Mouse (Mus musculus) kidney, adult 18-20 months (tissue): ENCODE results near the gene Dok3.

Experiments
- DNase-seq: peaks from one replicate; pipeline ENCODE4 v3.0.0; 2021

The Dok3 gene

DNA sequence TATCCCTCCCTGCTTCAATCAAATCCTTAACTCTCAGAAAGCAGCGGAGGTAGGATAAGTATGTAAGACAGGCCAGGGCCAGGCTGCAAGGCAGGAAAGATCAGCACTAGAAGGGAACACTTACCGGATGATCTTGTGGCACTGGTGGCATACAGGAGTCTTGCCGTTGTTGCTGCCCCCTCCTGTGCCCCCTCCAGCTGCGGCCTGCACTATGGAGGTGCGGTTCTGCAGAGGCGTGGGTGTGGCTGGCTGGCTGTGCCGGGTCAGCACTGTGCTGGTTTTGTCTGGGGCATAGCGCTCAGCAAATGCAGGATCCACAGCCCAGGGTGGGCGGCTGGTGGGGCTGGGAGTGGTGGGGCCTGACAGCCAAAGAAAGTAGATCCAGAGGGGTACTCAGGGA, 23.3 kb downstream of the Dok3 start:
- no peak for DNase-seq

DNA sequence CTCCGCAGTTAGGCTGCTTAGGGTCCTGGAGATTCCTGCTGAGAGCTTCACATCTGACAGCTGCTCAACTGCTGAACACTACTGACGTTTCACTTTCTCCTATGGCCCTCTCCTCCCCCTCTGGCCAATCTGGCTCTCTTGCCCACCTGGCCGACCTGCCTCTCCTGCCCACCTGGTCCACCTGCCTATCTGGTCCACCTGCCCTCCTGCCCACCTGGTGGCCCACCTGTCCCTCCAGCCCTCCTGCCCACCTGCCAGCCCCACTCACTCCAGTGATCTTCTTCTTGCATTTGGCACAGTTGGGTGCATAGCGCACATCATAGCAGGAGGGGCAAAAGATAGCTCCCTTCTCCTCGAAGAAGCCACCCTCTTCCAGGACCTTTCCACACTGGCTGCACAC, 24.7 kb downstream of the Dok3 start:
- DNase-seq = no peak

DNA sequence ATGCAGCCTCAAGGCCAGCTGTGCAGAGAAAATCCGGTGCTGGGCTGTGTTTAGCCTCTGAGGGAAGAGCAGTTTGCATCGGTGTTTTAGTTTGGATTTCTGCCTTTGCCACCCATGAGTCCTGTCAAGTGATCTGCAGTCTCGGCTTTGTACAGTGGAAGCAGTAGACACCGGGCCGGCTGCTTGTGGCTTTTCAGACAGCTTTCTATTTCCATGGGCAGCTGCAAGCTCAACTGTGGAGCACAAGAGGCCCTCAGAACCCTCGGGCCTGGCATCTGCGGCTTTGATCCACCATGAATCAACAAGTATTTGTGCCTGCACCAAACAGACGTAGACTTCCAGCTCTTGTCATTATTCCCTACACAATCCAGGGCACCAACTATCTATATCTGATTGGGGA, 26.7 kb downstream of the Dok3 start:
- no peak for DNase-seq

DNA sequence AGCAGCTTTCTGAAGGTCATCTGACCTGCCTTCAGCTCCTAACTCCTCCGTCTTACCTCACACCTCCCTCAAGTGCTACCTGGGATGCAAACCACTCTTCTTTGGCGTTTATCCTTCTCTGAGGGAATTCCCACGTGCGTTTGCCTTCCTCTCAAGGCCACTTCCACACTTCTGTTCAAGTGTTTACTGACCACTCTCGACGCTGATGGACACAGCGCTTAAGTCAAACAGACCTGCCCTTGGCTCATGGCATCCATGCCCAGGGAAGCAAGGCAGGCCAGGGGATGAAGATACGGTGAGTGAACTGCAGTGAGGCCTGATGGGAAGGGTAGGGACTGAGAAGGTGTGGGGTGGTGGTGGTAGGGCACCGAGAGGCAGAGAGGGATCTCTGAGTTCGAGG, 28.5 kb downstream of the Dok3 start:
- no peak for DNase-seq

DNA sequence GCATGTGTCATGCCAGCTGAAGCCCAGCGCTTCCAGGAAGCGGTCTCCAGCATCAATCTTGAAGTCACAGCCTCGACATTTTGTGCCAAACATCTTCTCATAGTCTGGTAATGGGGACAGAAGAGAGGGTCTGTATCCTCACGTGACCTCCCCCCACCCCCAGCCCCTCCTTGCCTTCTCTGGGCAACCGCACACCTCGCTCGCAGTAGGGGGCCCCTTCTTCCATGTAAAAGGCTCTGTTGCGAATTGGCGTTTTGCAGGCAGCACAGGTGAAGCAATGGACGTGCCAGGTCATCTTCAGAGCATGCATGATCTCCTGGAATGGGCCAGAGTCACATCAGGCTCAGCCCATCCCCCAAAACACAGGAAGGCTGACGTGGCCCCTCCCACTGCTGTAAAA, 30.2 kb downstream of the Dok3 start:
- no peak for DNase-seq

DNA sequence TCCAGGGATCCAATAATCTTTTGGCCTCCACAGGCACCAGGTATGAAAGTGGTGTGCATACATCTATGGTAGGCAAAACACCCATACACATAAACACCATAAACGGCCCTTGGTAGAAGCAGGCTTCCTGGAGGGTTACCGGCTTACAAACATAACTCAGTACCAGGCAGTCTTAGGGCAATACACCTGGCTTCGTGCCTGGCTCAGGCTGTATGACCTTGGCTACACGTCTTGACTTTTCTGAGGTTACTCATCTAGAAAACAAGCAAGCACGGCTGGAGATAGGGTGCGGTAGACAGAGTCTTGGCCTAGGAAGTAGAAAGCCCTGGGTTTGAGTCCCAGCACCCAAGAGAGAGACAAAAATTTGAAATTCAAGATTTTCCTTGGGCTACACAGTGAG, 32.4 kb downstream of the Dok3 start:
- DNase-seq = peak; percentile 49

DNA sequence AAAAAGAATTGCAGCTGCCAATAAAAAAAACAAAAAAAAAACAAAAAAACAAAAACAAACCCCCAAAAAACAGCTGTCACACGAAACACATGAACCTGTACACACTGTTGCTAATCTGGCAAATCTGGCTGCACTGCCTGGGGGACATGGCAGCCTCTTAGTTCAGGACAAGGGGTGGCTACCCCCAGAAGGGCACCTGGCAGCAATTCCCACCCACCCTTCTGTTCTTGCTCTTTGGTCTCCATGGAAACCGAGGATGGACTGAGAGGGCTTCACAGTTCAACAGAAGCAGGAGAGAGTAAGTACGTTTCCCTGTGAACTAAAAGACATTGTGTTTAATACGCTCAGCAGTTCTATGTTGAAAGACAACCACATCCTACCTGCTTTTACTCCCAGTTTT, 33.4 kb downstream of the Dok3 start:
- DNase-seq = no peak

DNA sequence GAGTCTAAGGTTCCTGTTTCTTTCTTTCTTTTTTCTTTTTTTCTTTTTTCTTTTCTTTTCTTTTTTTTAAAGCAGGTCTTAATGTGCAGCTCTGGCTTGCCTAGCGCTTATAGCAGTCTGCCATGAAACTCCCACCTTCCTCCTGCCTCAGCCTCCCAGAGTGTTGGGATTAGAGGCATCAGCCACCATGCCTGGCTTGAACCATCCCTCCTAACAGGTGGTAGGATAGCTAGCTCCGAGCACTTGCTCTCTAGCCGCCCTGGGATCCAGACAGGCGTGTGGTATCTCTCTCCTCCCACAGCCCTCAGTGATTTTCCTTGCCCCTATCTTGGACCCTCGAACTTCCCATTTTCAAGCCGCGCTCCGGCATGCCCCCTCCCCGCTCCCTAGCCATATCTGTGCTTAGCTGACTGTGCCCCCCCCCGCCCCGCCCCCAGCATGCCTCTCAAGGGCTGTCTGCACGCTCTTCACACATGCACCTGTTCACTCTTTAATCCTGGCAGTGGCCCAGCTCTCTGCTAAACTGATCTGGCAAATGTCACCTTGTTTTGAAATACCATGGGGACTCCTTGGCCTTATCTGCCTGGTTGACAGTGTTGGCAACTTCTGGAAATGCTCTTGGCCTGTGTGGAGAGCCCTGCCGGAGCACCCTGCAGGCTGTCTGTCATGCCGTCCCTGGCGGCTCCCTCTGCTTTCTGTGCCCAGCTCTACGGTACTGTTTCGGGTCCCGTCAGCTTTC, 34.0 kb downstream of the Dok3 start:
- DNase-seq = peak; percentile 31

DNA sequence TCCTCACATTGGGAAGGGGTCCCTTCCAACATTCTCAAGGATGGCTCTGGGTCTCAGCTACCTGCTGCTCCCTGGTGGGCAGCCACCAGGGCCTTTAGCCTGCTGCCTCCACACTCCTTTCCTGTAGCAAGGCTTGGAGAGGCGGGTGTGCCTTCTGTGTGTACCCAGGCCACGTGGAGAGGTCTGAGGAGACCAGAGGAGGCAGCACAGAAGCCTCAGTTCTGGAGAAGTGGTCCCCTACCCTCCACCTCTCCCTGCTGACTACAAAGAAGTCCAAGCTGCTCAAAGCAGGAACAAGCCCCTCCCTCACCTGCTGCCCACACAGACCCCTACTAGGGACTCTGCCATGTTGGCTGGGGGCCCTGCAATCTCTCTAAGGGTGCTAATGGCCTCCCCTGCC, 34.8 kb downstream of the Dok3 start:
- DNase-seq = no peak

DNA sequence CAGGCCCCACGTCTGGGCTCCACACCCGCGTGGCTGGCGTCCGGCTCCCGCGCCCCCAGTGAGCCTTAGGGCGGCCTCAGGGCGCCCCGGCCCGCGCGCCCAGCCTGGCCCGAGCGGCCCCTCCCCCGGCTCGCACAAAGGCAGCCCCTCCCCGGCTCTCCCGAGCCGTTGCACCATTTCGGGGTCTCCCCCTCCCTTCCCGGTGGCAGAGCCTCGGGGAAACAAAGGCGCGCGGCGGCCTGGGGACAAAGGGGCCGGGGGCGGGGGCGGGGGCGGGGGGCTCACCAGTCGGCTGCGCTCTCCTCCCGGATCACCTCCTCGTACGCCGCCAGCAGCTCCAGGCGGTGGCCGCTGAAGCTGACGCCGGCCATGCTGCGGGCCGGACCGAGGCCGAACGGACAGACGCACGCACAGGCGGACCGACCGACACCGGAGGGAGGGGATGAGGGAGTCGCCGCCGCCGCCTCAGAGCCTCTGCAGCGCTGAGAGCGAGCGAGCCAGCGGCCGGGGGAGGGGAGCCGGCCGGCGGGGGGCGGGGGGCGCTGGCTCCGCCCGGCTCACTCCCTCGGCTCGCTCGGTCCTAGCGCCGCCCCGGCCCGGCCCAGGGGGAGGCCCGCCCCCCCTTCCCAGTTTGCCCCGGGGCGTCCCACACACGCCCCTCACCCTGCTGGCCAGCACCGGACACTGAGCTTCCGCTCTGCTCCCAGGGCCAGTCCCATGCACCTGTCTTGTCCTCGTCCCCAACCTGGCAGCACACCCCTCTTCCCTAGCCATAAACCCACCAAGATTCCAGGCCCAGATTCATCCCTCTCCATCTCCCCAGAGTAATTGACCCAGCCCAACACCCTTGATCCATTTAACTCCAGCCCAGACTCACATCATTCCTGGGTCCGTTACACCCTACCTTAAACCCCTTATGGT, 41.3 kb downstream of the Dok3 start, which contains the start of gene Dbn1:
Dbn1 (minus strand) TSS at position 534 of the 921 bp plus-strand sequence.
- DNase-seq = peak; percentile 33

DNA sequence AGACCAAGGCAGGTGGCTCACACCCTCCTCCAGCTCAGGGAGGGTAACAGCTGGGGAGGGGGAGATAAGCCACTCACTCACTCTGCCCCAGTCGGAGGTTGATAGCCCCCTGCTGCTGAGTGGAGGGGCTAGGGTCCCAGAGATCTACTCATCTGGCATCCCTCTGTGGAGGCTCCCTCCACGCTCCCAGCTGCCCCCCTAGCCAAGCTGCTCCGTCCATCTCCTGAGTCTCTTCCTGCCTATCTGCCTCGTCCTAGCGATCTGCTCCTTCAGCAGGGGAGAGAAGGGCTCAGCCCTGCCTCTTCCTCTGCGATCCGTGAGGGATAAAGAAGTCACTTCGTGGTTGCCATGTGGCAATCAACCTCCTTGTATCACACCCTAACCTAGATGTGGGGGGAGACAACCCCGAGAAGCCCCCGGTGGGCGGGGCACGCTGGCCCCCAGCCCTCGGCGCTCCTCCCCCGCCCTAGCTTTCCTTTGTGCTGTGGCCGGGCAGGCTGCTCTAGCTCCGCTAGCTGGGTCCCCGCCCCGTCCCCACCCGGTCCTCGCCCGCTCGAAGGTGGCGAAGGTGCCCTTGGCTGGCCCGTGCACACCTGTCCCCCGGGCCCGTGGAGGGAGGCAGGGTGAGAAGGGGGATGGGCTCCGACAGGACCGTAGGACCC, 42.0 kb downstream of the Dok3 start:
- peak; percentile 43 for DNase-seq

DNA sequence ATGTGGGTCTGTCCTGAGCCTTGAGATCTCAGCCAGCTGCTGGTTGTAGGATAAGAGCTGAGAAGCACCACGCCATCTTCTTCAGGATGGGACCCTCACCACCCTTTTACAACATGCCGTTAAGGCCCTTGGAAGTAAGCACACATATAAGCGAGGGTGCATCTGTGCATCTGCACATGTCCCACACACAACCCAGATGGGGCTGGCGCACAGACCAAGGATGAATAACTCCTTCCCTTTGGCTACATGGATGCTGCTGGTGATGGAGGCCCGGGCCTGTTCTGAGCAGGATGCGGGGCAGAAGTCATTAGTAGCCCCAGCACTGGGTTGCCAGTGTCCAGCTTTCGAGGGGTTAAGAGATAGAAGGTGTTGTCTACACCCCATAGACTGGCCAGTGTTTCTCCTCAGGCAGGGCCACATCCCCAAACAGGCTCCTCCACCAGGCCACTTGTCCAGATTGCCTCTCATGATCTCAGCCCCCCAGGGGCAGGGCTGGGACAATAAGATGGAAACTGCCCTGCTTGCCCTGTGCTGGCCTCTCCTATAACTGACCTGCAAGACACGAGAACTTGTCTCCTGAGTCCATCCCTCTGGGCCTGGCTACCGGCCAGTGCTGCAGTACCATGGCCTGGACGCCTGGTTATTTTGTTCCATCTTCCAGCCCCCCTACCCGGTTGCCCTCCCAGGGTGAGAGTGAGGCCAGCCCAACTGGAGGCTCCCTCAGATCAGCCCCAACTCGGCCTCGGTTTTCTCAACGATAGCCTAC, 42.9 kb downstream of the Dok3 start:
- DNase-seq = no peak

DNA sequence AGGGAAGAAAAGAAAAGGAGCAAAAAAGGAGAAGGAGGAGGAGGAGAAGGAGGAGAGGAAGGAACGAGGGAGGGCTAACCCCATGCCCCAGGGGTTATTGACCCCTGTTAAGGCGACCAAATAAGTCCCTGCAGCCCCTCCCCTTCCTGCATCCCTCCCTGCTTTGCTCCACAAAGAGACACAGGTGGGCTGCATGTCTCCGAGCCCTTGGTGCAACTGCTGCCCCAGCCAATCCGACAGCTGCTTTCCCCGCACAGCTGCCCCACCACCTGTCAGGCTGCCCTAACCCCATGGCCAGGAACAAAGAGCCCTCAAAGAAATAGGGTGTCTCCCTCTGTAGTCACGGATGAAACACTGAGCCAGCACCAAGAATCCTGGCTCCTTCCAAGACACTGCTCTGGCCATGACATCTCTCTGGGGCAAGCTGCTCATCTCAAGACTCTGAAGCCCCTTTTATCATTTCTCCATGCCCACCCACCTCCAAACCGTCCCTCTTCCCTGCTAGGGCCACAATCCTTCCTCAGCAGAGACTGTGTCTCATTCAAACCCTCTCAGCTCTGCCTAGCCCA, 44.5 kb downstream of the Dok3 start:
- DNase-seq = no peak

DNA sequence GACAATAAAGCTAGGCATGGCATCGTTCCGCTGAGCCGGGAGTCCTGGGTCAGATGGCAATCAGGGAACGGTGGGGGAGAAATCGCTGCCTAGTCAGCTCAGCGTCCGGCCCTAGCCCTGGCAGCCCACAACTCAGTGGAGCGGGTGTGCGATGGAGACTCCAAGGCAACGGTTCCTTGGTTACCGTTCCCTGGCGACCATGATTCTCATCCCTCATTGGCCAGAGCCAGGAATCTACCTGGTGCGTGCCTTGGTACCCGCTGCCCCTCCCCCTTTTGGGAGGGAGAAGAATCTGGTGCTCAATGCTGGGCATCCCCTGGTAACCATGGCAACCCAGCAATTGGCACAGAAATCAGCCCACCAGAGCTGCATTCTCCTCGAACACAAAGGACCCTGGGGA, 45.5 kb downstream of the Dok3 start:
- DNase-seq = no peak

DNA sequence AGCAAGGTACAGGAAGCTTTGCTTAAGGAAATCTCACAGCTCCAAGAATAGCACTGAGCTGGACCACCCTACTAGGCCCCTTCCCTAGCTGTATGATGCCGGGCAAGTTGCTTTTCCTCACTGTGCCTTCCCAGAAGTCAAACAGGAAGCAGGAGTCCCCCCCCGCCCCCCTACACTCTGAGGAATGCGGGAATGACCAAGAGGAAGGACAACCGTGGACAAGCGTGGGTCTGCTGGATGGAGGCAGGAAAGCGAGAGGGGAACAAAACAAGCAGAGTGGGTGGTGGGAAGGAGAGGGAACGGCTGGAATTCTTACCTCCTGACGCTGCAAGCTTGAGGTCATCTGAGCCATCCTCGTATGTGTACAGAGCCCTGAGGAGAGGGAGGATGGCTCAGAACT, 46.0 kb downstream of the Dok3 start:
- DNase-seq = no peak

DNA sequence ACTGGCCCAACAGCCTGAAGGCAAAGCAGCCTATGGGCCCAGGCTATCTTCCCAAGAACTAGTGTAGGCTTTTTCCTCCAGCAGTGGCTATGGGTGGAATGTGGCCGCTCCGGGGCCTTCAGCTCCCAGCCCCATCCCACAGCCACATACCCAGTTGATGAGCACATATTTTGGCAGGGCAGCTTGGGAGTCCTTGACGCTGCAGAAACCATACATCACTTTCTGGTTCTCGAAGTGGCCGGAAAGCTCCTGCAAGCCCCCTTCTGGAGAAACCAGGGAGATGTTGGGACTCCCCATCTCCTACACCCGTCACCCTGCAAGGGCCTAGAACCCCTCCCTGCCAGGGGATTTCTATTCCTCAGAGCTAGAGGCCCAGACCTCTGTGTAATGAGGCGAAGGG, 46.6 kb downstream of the Dok3 start:
- no peak for DNase-seq

DNA sequence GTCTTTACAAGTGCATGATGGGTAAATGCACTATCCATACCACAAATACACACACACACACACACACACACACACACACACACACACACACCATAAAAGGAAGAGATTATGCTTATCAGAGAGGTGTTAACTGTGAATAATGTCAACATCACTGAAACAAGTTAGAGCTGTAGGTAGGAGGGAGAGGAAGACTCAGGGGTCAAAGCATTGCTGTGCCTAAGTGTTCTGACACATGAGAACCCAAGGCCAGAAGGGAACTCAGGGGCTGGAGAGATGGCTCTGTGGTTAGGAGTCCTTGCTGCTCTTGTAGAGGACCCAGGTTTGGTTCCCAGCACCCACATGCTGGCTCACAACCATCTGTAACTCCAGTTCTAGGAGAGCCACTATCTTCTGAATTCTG, 49.2 kb downstream of the Dok3 start:
- DNase-seq = no peak

DNA sequence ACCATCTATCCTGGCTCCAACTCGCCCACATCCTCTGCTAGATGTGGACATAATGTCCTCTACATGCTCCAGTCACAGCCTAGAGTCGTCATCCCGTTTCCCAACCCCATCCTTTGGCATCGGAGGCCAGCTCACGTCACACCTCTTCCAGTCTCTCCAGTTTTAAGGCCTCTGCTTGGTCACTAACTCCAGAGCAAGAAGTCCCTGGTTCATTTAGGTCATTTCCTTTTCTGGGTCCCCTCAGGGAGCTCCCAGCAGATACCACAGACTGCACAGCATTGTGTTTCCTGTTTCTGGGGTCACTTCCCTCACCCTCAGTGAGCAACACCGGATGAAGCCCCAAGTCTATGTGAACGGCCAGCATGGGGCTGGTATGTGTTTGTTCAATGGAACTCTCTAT, 50.1 kb downstream of the Dok3 start:
- DNase-seq = no peak

DNA sequence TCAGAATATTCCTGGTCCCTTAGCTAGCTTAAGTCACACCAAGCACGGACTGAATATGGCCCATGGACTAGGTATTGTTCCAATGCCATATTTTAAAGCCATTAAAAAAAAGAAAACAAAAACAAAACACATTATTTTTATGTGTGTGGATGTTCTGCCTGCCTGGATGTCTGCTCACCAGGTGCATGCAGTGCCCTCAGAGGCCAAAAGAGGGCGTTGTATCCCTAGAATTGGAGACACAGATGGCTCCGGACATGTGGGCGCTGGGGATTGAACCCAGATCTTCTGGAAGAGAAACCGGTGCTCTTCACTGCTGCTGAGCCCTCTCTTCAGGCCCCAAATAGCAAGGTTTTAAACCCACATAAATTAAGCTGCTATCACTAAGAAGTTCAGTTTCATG, 51.1 kb downstream of the Dok3 start:
- DNase-seq = no peak

DNA sequence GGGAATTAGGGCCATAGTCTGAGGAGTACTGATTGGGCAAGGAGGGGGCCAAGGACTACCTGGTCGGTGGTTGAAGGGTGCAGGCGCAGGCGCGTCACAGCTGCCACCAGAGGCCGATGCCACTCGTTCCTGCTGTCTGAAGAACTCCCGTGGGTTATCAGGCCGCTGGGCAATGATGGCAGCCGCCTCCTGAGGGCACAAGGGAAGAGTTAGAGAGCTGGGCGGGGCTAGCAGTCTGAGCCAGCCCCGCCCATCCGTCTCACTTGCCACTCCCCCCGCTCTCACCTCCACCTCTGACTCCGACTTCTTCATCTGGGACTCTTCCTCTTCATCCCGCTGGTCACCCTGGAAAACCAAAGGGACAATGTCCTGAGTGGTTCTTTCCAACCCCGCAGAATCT, 51.6 kb downstream of the Dok3 start:
- no peak for DNase-seq

DNA sequence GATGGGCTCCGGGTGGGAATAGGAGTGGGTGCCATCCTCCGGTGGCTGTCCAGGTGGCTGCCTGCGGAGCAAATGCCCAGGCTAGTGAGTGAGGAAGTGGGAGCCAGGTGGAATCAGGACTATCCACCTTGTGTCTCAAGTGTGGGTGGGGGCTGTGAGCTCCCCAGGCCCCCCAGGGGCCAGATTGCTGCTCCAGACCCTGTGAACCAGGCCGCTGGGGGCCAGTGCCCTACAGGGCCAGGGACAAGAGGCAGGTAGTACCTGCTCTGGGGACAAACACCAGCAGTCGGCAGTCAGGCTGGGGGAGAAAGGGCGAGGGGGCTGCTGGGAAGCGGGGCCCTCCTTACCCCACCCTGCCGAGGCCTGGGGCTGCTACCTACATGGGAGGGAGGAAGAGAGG, 52.8 kb downstream of the Dok3 start:
- DNase-seq = no peak

DNA sequence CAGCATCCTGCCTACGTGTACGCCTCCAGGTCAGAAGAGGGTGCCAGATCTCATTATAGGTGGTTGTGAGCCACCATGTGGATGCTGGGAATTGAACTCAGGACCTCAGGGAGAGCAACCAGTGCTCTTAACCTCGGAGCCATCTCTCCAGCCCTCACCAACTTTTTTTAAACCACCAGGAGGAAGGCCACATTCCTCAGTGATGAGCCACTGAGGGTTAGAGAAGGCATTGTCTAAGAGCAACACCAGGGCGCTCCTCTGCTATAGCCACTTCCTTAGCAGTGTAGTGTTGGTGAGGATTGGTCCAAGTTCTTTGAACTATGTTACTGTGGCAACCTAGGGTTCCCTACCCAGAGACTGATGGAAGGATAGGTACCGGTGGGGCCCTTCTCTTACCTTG, 53.3 kb downstream of the Dok3 start:
- DNase-seq = no peak

DNA sequence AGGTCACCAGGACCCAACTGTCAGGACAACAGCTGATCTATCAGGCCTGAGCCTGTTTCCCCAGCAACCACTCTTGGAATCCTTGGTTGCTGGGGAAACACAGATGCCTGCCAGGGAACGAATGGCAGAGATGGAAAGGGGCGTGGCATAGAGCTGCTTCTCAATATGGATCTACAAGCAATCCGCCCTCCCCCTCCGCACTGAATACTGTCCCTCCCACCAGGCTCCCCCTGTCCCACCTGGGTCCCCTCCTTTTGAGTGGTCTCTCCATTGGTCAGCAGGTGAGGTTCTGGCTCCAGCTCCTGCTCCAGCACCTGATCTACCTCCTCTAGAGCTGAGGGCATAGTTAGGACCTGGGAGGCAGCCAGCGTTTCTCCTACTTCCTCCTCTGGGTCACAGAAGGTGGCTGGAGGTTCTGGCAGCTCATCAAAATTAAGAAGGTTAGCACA, 54.5 kb downstream of the Dok3 start:
- DNase-seq = no peak
